8 mouse cellular contexts compared by ENCODE assay signal in genomic region chr4:150396826-150397620, GRCm38 (mm10).
A peak's percentile ranks its signal among the peaks of the same experiment; 100 is the strongest.
DNase-seq lines count a peak whose midpoint lies in the region; ATAC-seq and TF ChIP-seq lines count a peak whose summit lies in the region.

No protein-coding gene starts in this region.

- no peak overlapping the region for H3K4me3 ChIP-seq in lung, embryonic 14.5 days (ENCODE audit: low read depth, low read length)
- no peak overlapping the region for H3K4me3 ChIP-seq in lung, adult 2 months (replicated peaks; ENCODE audit: extremely low read depth, low read depth, low read length)
- H3K4me3 ChIP-seq in embryonic facial prominence, embryonic 13.5 days: no peak overlapping the region
- no peak overlapping the region for H3K4me3 ChIP-seq in intestine, embryonic 14.5 days (ENCODE audit: low read depth, low read length)

- peak overlapping the region; percentile 65 for H3K27ac ChIP-seq in lung, embryonic 14.5 days (ENCODE audit: low read depth)
- H3K27ac ChIP-seq in embryonic facial prominence, embryonic 13.5 days: peak overlapping the region; percentile 86
- H3K27ac ChIP-seq in intestine, embryonic 14.5 days (ENCODE audit: low read depth): peak overlapping the region; percentile 82

- no peak for ATAC-seq in lung, embryonic 14.5 days (ENCODE audit: insufficient read depth)
- peak; percentile 30; the same call in 1 of the 2 replicates for ATAC-seq in embryonic facial prominence, embryonic 13.5 days (ENCODE audit: insufficient number of reproducible peaks, insufficient read depth, low FRiP score, low TSS enrichment, low read depth)
- ATAC-seq in intestine, embryonic 14.5 days (replicated peaks; ENCODE audit: low FRiP score, low TSS enrichment, low read depth): no peak
- no peak for ATAC-seq in megakaryocyte-erythroid progenitor cell, adult 5-6 weeks (replicated peaks; ENCODE audit: low FRiP score, low TSS enrichment, poor library complexity, severe bottlenecking)

- H3K9me3 ChIP-seq in lung, embryonic 14.5 days (ENCODE audit: low read depth, low read length): no peaks in the 10 kb centered on the region
- no peaks in the 10 kb centered on the region for H3K9me3 ChIP-seq in embryonic facial prominence, embryonic 13.5 days
- H3K9me3 ChIP-seq in intestine, embryonic 14.5 days (ENCODE audit: control insufficient read depth, low read length): no peaks in the 10 kb centered on the region

- H3K36me3 ChIP-seq in lung, embryonic 14.5 days (ENCODE audit: insufficient read depth): no peaks in the 10 kb centered on the region
- H3K36me3 ChIP-seq in embryonic facial prominence, embryonic 13.5 days: no peaks in the 10 kb centered on the region
- H3K36me3 ChIP-seq in intestine, embryonic 14.5 days (ENCODE audit: control insufficient read depth, insufficient read depth, low read length): no peaks in the 10 kb centered on the region

- no peaks in the 10 kb centered on the region for H3K27me3 ChIP-seq in lung, embryonic 14.5 days (ENCODE audit: insufficient read depth, low read length)
- H3K27me3 ChIP-seq in embryonic facial prominence, embryonic 13.5 days: no peaks in the 10 kb centered on the region
- no peaks in the 10 kb centered on the region for H3K27me3 ChIP-seq in intestine, embryonic 14.5 days (replicated peaks; ENCODE audit: control insufficient read depth, insufficient read depth, low read length)

- H3K4me2 ChIP-seq in lung, embryonic 14.5 days: peak overlapping the region; percentile 31; the same call in 1 of the 2 replicates
- peak overlapping the region; percentile 34; the same call in 1 of the 2 replicates for H3K4me2 ChIP-seq in embryonic facial prominence, embryonic 13.5 days
- H3K4me2 ChIP-seq in intestine, embryonic 14.5 days (ENCODE audit: low read length): peak overlapping the region; percentile 9; the same call in 1 of the 2 replicates

- TF ChIP-seq POLR2A in lung, adult 2 months (IDR thresholded peaks at IDR 0.05; ENCODE audit: borderline replicate concordance, extremely low read depth, low read depth, low read length): no peak

- H3K9ac ChIP-seq in lung, embryonic 14.5 days: peak overlapping the region; percentile 17; the same call in 1 of the 2 replicates
- peak overlapping the region; percentile 49; the same call in 1 of the 2 replicates for H3K9ac ChIP-seq in embryonic facial prominence, embryonic 13.5 days
- no peak overlapping the region for H3K9ac ChIP-seq in intestine, embryonic 14.5 days (ENCODE audit: low read length)

- 25% methylated on average over 13 of the region's 13 CpGs for WGBS in lung, embryonic 14.5 days
- 33% methylated on average over 13 of the region's 13 CpGs for WGBS in lung, adult 2 months
- 27% methylated on average over 13 of the region's 13 CpGs for WGBS in embryonic facial prominence, embryonic 13.5 days
- WGBS in intestine, embryonic 14.5 days: 22% methylated on average over 13 of the region's 13 CpGs

- no peak for TF ChIP-seq CTCF in lung, embryonic 14.5 days (IDR thresholded peaks at IDR 0.05; ENCODE audit: low read depth)
- TF ChIP-seq CTCF in lung, adult 2 months (IDR thresholded peaks at IDR 0.05; ENCODE audit: insufficient read depth, low read length): no peak

- H3K4me1 ChIP-seq in lung, embryonic 14.5 days (ENCODE audit: insufficient read depth): peaks cover 37% of the 10 kb centered on the region
- H3K4me1 ChIP-seq in lung, adult 2 months (ENCODE audit: control insufficient read depth, insufficient read depth, low read length): peaks cover 14% of the 10 kb centered on the region
- H3K4me1 ChIP-seq in embryonic facial prominence, embryonic 13.5 days: peaks cover 86% of the 10 kb centered on the region
- H3K4me1 ChIP-seq in intestine, embryonic 14.5 days (replicated peaks; ENCODE audit: control insufficient read depth, insufficient read depth, low read length): peaks cover 71% of the 10 kb centered on the region

- peak; percentile 57 for DNase-seq in lung, embryonic 14.5 days
- DNase-seq in lung, adult 2 months: no peak
- no peak for DNase-seq in intestine, embryonic 14.5 days (ENCODE audit: low spot score)
- DNase-seq in lung, postnatal 14 days: peak; percentile 26
- DNase-seq in adrenal gland, adult 2 months: no peak
- no peak for DNase-seq in testis, postnatal 14 days (ENCODE audit: low spot score)

Comparison
In these comparisons a context has a peak if more than half of its experiments do, and no peak if none do; other contexts are left out.
1. DNase-seq: peak in lung, embryonic 14.5 days (single experiment) and lung, postnatal 14 days (single experiment); none in lung, adult 2 months (single experiment), intestine, embryonic 14.5 days (single experiment), adrenal gland, adult 2 months (single experiment) and testis, postnatal 14 days (single experiment).
2. Peak in every context shown above with its lines, with median percentiles within 50 percentile points of each other: H3K27ac ChIP-seq and H3K4me2 ChIP-seq.